Mouse (Mus musculus): ENCODE data around the gene Fam189a2. TPM values are rescaled to one million over a fixed set of nuclear protein-coding genes. Genes with fewer than 3 reads are reported as not detected.

Gene Fam189a2
- polyA plus RNA-seq, 1 experiment: 0.80 TPM

- Histone ChIP-seq H3K4me3 (replicated peaks; ENCODE audit: control insufficient read depth, low read depth, low read length) (no peak overlapping the region), H3K4me1 (ENCODE audit: control insufficient read depth, insufficient read depth, low read length) (no peaks in the 10 kb centered on the region; the same call in 1 of the 2 replicates), H3K27ac (ENCODE audit: control insufficient read depth, insufficient read depth, low read depth, low read length, poor library complexity) (no peak overlapping the region)
- 78% methylated on average over 7 of the region's 7 CpGs for WGBS
- TF ChIP-seq POLR2A (IDR thresholded peaks at IDR 0.05; ENCODE audit: borderline replicate concordance, control insufficient read depth, low read depth, low read length): no peak
- no peak for TF ChIP-seq CTCF (IDR thresholded peaks at IDR 0.05; ENCODE audit: control insufficient read depth, insufficient read depth, low read length)
Observed at GRCm38 (mm10) chr19:24023351-24023750, 7.5 kb downstream of the Fam189a2 start.

GRCm38 (mm10) chr19:24022771-24023170 lies 8.0 kb downstream of the Fam189a2 start:
- 74% methylated on average over 3 of the region's 3 CpGs for WGBS
- Histone ChIP-seq H3K27ac (ENCODE audit: control insufficient read depth, insufficient read depth, low read depth, low read length, poor library complexity) (no peak overlapping the region), H3K4me1 (ENCODE audit: control insufficient read depth, insufficient read depth, low read length) (no peaks in the 10 kb centered on the region; the same call in 1 of the 2 replicates), H3K4me3 (replicated peaks; ENCODE audit: control insufficient read depth, low read depth, low read length) (no peak overlapping the region)
- TF ChIP-seq POLR2A (IDR thresholded peaks at IDR 0.05; ENCODE audit: borderline replicate concordance, control insufficient read depth, low read depth, low read length): no peak
- TF ChIP-seq CTCF (IDR thresholded peaks at IDR 0.05; ENCODE audit: control insufficient read depth, insufficient read depth, low read length): no peak

- Histone ChIP-seq H3K27ac (ENCODE audit: control insufficient read depth, insufficient read depth, low read depth, low read length, poor library complexity) (no peak overlapping the region), H3K4me3 (replicated peaks; ENCODE audit: control insufficient read depth, low read depth, low read length) (no peak overlapping the region), H3K4me1 (ENCODE audit: control insufficient read depth, insufficient read depth, low read length) (no peaks in the 10 kb centered on the region; the same call in 1 of the 2 replicates)
- 40% methylated on average over 6 of the region's 6 CpGs for WGBS
- no peak for TF ChIP-seq POLR2A (IDR thresholded peaks at IDR 0.05; ENCODE audit: borderline replicate concordance, control insufficient read depth, low read depth, low read length)
- no peak for TF ChIP-seq CTCF (IDR thresholded peaks at IDR 0.05; ENCODE audit: control insufficient read depth, insufficient read depth, low read length)
Observed at GRCm38 (mm10) chr19:24022301-24022700, 8.5 kb downstream of the Fam189a2 start.

- Histone ChIP-seq H3K4me1 (ENCODE audit: control insufficient read depth, insufficient read depth, low read length) (no peaks in the 10 kb centered on the region; the same call in 1 of the 2 replicates), H3K4me3 (replicated peaks; ENCODE audit: control insufficient read depth, low read depth, low read length) (no peak overlapping the region), H3K27ac (ENCODE audit: control insufficient read depth, insufficient read depth, low read depth, low read length, poor library complexity) (no peak overlapping the region)
- WGBS: 67% methylated on average over 3 of the region's 3 CpGs
- TF ChIP-seq CTCF (IDR thresholded peaks at IDR 0.05; ENCODE audit: control insufficient read depth, insufficient read depth, low read length) (no peak), POLR2A (IDR thresholded peaks at IDR 0.05; ENCODE audit: borderline replicate concordance, control insufficient read depth, low read depth, low read length) (no peak)
Observed at GRCm38 (mm10) chr19:24020736-24021135, 10.1 kb downstream of the Fam189a2 start.

GRCm38 (mm10) chr19:24019609-24020008 lies 11.2 kb downstream of the Fam189a2 start:
- H3K4me1 ChIP-seq (ENCODE audit: control insufficient read depth, insufficient read depth, low read length): no peaks in the 10 kb centered on the region; the same call in 1 of the 2 replicates
- TF ChIP-seq CTCF (IDR thresholded peaks at IDR 0.05; ENCODE audit: control insufficient read depth, insufficient read depth, low read length): no peak
- TF ChIP-seq POLR2A (IDR thresholded peaks at IDR 0.05; ENCODE audit: borderline replicate concordance, control insufficient read depth, low read depth, low read length): no peak
- no peak overlapping the region for H3K27ac ChIP-seq (ENCODE audit: control insufficient read depth, insufficient read depth, low read depth, low read length, poor library complexity)
- no peak overlapping the region for H3K4me3 ChIP-seq (replicated peaks; ENCODE audit: control insufficient read depth, low read depth, low read length)
- WGBS: 83% methylated on average over 9 of the region's 9 CpGs

- no peak overlapping the region for H3K4me3 ChIP-seq (replicated peaks; ENCODE audit: control insufficient read depth, low read depth, low read length)
- H3K27ac ChIP-seq (ENCODE audit: control insufficient read depth, insufficient read depth, low read depth, low read length, poor library complexity): no peak overlapping the region
- TF ChIP-seq POLR2A (IDR thresholded peaks at IDR 0.05; ENCODE audit: borderline replicate concordance, control insufficient read depth, low read depth, low read length) (no peak), CTCF (IDR thresholded peaks at IDR 0.05; ENCODE audit: control insufficient read depth, insufficient read depth, low read length) (no peak)
- 79% methylated on average over 3 of the region's 3 CpGs for WGBS
- no peaks in the 10 kb centered on the region; the same call in 1 of the 2 replicates for H3K4me1 ChIP-seq (ENCODE audit: control insufficient read depth, insufficient read depth, low read length)
Observed at GRCm38 (mm10) chr19:24018396-24018795, 12.4 kb downstream of the Fam189a2 start.

- Histone ChIP-seq H3K4me1 (ENCODE audit: control insufficient read depth, insufficient read depth, low read length) (no peaks in the 10 kb centered on the region; the same call in 1 of the 2 replicates), H3K27ac (ENCODE audit: control insufficient read depth, insufficient read depth, low read depth, low read length, poor library complexity) (no peak overlapping the region), H3K4me3 (replicated peaks; ENCODE audit: control insufficient read depth, low read depth, low read length) (no peak overlapping the region)
- 53% methylated on average over 3 of the region's 3 CpGs for WGBS
- TF ChIP-seq CTCF (IDR thresholded peaks at IDR 0.05; ENCODE audit: control insufficient read depth, insufficient read depth, low read length) (no peak), POLR2A (IDR thresholded peaks at IDR 0.05; ENCODE audit: borderline replicate concordance, control insufficient read depth, low read depth, low read length) (no peak)
Observed at GRCm38 (mm10) chr19:24017892-24018291, 12.9 kb downstream of the Fam189a2 start.

GRCm38 (mm10) chr19:24017427-24017826 lies 13.4 kb downstream of the Fam189a2 start:
- WGBS: 26% methylated on average over 1 of the region's 1 CpGs
- TF ChIP-seq CTCF (IDR thresholded peaks at IDR 0.05; ENCODE audit: control insufficient read depth, insufficient read depth, low read length) (no peak), POLR2A (IDR thresholded peaks at IDR 0.05; ENCODE audit: borderline replicate concordance, control insufficient read depth, low read depth, low read length) (no peak)
- Histone ChIP-seq H3K27ac (ENCODE audit: control insufficient read depth, insufficient read depth, low read depth, low read length, poor library complexity) (no peak overlapping the region), H3K4me1 (ENCODE audit: control insufficient read depth, insufficient read depth, low read length) (no peaks in the 10 kb centered on the region; the same call in 1 of the 2 replicates), H3K4me3 (replicated peaks; ENCODE audit: control insufficient read depth, low read depth, low read length) (no peak overlapping the region)
